Mouse (Mus musculus): Measurements from ENCODE around the gene Dnajc12. TPM values are rescaled to one million over a fixed set of nuclear protein-coding genes. Genes with fewer than 3 reads are reported as not detected.
"Not testable (repeated sequence)": the region's sequence is repeated elsewhere in the genome, so short reads cannot be mapped to it uniquely, and the experiment has no call there.

Gene Dnajc12
- polyA plus RNA-seq, 1 experiment: 32.1 TPM

DNA sequence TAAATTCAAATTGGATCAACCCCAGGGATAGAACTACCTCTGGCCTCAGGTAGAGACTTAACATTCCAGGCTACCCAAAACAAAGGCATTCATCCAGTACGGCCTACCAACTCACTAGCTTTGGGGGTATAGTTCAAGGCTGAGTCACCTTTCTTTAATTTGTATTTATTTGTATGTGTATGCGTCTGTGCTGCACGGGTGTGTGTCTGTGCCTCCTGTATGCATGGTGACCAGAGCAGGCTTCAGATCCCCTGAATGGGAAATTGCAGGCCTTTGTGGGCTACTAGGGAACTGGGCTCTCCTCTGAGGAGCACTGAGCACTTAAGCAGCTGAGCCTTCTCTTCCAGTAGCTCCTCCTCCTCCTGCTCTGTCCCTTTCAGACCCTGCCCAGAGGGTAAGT lies 34.0 kb upstream of the Dnajc12 start:
- DNase-seq: no peak
- Histone ChIP-seq H3K4me1 (ENCODE audit: control insufficient read depth, insufficient read depth, low read length) (no peaks in the 10 kb centered on the region), H3K4me3 (replicated peaks; ENCODE audit: insufficient read depth, low read depth, low read length) (no peak overlapping the region), H3K27me3 (ENCODE audit: control insufficient read depth, insufficient read depth, low read length) (no peaks in the 10 kb centered on the region), H3K27ac (ENCODE audit: insufficient read depth, low read length) (no peak overlapping the region)
- TF ChIP-seq CTCF (IDR thresholded peaks at IDR 0.05; ENCODE audit: borderline replicate concordance, insufficient read depth, low read depth, low read length): no peak
- no peak for TF ChIP-seq POLR2A (IDR thresholded peaks at IDR 0.05; ENCODE audit: borderline replicate concordance, insufficient read depth, low read length)
- 68% methylated on average over 3 of the region's 3 CpGs for WGBS

GRCm38 (mm10) chr10:63350666-63351065 lies 31.6 kb upstream of the Dnajc12 start:
- 77% methylated on average over 7 of the region's 7 CpGs for WGBS
- no peak for TF ChIP-seq POLR2A (IDR thresholded peaks at IDR 0.05; ENCODE audit: borderline replicate concordance, insufficient read depth, low read length)
- no peak for TF ChIP-seq CTCF (IDR thresholded peaks at IDR 0.05; ENCODE audit: borderline replicate concordance, insufficient read depth, low read depth, low read length)
- no peak overlapping the region for H3K27ac ChIP-seq (ENCODE audit: insufficient read depth, low read length)
- no peak overlapping the region for H3K4me3 ChIP-seq (replicated peaks; ENCODE audit: insufficient read depth, low read depth, low read length)
- H3K4me1 ChIP-seq (ENCODE audit: control insufficient read depth, insufficient read depth, low read length): no peaks in the 10 kb centered on the region
- no peaks in the 10 kb centered on the region for H3K27me3 ChIP-seq (ENCODE audit: control insufficient read depth, insufficient read depth, low read length)
- no peak for DNase-seq

DNA sequence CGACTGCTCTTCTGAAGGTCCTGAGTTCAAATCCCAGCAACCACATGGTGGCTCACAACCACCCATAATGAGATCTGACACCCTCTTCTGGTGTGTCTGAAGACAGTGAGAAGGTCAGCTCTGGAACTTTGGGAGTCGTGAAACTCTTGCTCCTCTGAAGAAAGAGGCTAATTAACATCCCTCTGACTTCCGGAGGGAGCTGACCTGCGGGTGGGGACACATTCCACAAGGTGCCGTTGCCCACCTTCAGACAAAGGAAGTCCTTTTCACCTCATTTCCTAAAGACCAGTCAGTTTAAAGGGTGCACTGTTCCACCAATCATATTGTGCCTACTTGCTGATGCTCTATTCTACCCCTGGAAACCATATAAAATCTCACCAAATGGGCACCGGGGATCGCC lies 31.1 kb upstream of the Dnajc12 start:
- not testable (repeated sequence) for H3K4me3 ChIP-seq (replicated peaks; ENCODE audit: insufficient read depth, low read depth, low read length); H3K27ac ChIP-seq (ENCODE audit: insufficient read depth, low read length); H3K4me1 ChIP-seq (ENCODE audit: control insufficient read depth, insufficient read depth, low read length); DNase-seq; H3K27me3 ChIP-seq (ENCODE audit: control insufficient read depth, insufficient read depth, low read length)
- 84% methylated on average over 7 of the region's 7 CpGs for WGBS

- TF ChIP-seq POLR2A (IDR thresholded peaks at IDR 0.05; ENCODE audit: borderline replicate concordance, insufficient read depth, low read length) (no peak), CTCF (IDR thresholded peaks at IDR 0.05; ENCODE audit: borderline replicate concordance, insufficient read depth, low read depth, low read length) (no peak)
- WGBS: 64% methylated on average over 5 of the region's 5 CpGs
- DNase-seq: no peak
Measured at GRCm38 (mm10) chr10:63352111-63352510, 30.1 kb upstream of the Dnajc12 start.

DNA sequence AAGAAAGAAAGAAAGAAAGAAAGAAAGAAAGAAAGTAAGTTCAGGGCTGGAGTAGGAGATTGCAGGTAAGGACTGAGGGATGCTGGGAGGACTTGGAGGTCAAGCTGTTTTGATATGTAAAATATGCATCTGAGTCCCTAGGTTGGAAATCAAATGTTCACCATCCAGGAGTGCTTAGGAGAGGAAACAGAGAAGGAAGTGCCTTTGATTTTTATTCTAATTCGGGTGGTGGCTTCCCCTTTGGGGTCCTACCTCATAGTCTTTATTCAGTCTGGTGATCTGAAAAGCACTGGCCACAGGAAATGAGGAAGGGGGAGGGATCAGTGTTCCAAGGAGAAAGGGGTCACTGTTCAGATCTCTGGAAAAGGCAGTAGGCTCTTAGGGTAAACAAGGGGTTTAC lies 21.7 kb upstream of the Dnajc12 start:
- no peaks in the 10 kb centered on the region for H3K27me3 ChIP-seq (ENCODE audit: control insufficient read depth, insufficient read depth, low read length)
- H3K4me3 ChIP-seq (replicated peaks; ENCODE audit: insufficient read depth, low read depth, low read length): no peak overlapping the region
- no peak overlapping the region for H3K27ac ChIP-seq (ENCODE audit: insufficient read depth, low read length)
- H3K4me1 ChIP-seq (ENCODE audit: control insufficient read depth, insufficient read depth, low read length): no peaks in the 10 kb centered on the region
- no peak for DNase-seq
- TF ChIP-seq CTCF (IDR thresholded peaks at IDR 0.05; ENCODE audit: borderline replicate concordance, insufficient read depth, low read depth, low read length) (no peak), POLR2A (IDR thresholded peaks at IDR 0.05; ENCODE audit: borderline replicate concordance, insufficient read depth, low read length) (no peak)
- WGBS: 78% methylated on average over 1 of the region's 1 CpGs

More at GRCm38 (mm10) chr10:63352111-63352510, 30.1 kb upstream of the Dnajc12 start:
- Histone ChIP-seq H3K4me1 (ENCODE audit: control insufficient read depth, insufficient read depth, low read length) (no peaks in the 10 kb centered on the region), H3K4me3 (replicated peaks; ENCODE audit: insufficient read depth, low read depth, low read length) (no peak overlapping the region), H3K27ac (ENCODE audit: insufficient read depth, low read length) (no peak overlapping the region), H3K27me3 (ENCODE audit: control insufficient read depth, insufficient read depth, low read length) (no peaks in the 10 kb centered on the region)

GRCm38 (mm10) chr10:63365918-63366455 lies 16.3 kb upstream of the Dnajc12 start:
- no peak for DNase-seq
- WGBS: 46% methylated on average over 7 of the region's 7 CpGs
- TF ChIP-seq CTCF (IDR thresholded peaks at IDR 0.05; ENCODE audit: borderline replicate concordance, insufficient read depth, low read depth, low read length) (no peak), POLR2A (IDR thresholded peaks at IDR 0.05; ENCODE audit: borderline replicate concordance, insufficient read depth, low read length) (no peak)
- Histone ChIP-seq H3K4me3 (replicated peaks; ENCODE audit: insufficient read depth, low read depth, low read length) (no peak overlapping the region), H3K4me1 (ENCODE audit: control insufficient read depth, insufficient read depth, low read length) (no peaks in the 10 kb centered on the region), H3K27me3 (ENCODE audit: control insufficient read depth, insufficient read depth, low read length) (no peaks in the 10 kb centered on the region), H3K27ac (ENCODE audit: insufficient read depth, low read length) (no peak overlapping the region)

DNA sequence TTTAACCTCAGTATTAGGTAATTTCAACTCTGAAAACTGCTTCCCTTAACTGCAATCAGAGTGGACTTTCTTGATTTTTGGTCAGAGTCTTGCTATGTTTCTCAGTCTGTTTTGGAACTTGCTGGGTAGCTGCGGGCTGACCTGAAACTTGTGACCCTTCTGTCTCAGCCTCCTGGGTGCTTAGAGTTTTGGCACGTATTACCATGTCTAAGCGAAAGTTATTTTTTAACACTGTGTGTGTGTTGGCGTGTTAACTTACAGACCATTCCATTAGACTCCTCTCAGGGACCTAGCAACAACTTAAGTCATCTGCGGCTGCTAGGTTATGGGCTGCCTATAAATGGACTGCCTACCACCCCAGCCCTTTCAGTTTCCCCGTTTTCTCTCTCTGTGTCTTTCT lies 14.9 kb upstream of the Dnajc12 start:
- Histone ChIP-seq H3K4me1 (ENCODE audit: control insufficient read depth, insufficient read depth, low read length) (no peaks in the 10 kb centered on the region), H3K4me3 (replicated peaks; ENCODE audit: insufficient read depth, low read depth, low read length) (no peak overlapping the region), H3K27ac (ENCODE audit: insufficient read depth, low read length) (no peak overlapping the region), H3K27me3 (ENCODE audit: control insufficient read depth, insufficient read depth, low read length) (no peaks in the 10 kb centered on the region)
- no peak for DNase-seq
- no peak for TF ChIP-seq CTCF (IDR thresholded peaks at IDR 0.05; ENCODE audit: borderline replicate concordance, insufficient read depth, low read depth, low read length)
- TF ChIP-seq POLR2A (IDR thresholded peaks at IDR 0.05; ENCODE audit: borderline replicate concordance, insufficient read depth, low read length): no peak
- WGBS: 49% methylated on average over 6 of the region's 6 CpGs

DNA sequence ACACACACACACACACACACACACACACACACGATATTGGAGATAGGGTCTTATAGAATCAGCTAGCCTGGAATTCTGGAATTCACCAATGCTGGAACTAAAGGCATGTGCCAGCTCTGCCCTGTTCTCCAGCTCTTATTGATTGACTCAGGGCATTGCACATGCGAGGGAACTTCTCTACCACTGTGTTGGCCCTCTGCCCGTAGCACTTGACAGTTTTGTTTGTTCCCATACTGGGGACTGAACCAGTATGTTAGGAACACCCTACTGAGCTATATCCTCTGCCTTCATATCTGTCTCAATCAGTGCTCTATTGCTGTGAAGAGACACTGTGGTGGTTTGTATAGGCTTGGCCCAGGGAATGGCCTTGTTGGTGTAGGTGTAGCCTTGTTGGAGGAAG lies 14.2 kb upstream of the Dnajc12 start:
- no peaks in the 10 kb centered on the region for H3K27me3 ChIP-seq (ENCODE audit: control insufficient read depth, insufficient read depth, low read length)
- no peak for DNase-seq
- TF ChIP-seq POLR2A (IDR thresholded peaks at IDR 0.05; ENCODE audit: borderline replicate concordance, insufficient read depth, low read length) (no peak), CTCF (IDR thresholded peaks at IDR 0.05; ENCODE audit: borderline replicate concordance, insufficient read depth, low read depth, low read length) (no peak)
- WGBS: 39% methylated on average over 3 of the region's 3 CpGs
- H3K27ac ChIP-seq (ENCODE audit: insufficient read depth, low read length): no peak overlapping the region
- H3K4me1 ChIP-seq (ENCODE audit: control insufficient read depth, insufficient read depth, low read length): no peaks in the 10 kb centered on the region
- H3K4me3 ChIP-seq (replicated peaks; ENCODE audit: insufficient read depth, low read depth, low read length): no peak overlapping the region
